Mouse (Mus musculus) cerebellum, adult 18-20 months (tissue): Measurements from ENCODE around the gene Gm20521.
A peak's percentile ranks its signal among the peaks of the same experiment; 100 is the strongest.

ENCODE experiments used
- DNase-seq, 2 experiments: peaks; one replicate each; pipeline ENCODE4 v3.0.0; 2021

Gene Gm20521

GRCm38 (mm10) chr14:54883154-54884021 is at the start of gene Gm20521, which contains the start of gene Bcl2l2:
Gene Gm20521 (plus strand): TSS chr14:54883441.
Gene Bcl2l2 (plus strand): TSS chr14:54883377.
- DNase-seq: peak; percentile 83 to 87

GRCm38 (mm10) chr14:54843461-54843860 is 39.8 kb upstream of the Gm20521 start:
- DNase-seq: peak in 1 of 2 experiments; percentile 38

DNA sequence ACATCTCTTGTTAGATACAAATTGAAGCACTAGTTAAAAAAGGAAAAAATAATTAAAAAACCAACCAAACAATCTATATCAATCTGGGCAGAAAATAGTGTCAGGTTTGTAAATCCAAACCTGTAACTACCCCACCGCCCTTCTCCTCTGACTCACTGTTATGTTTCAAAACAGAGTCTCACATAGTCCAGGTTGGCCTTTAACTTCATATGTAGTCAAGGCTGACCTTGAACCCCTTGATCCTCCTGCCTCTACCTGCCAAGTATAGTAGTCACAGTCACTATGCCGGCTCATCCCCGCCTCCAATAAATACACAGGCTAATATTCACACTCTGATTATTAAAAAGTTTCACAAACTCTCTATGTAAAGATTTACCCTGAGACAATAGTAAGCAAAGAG is 27.5 kb upstream of the Gm20521 start:
- DNase-seq: no peak

DNA sequence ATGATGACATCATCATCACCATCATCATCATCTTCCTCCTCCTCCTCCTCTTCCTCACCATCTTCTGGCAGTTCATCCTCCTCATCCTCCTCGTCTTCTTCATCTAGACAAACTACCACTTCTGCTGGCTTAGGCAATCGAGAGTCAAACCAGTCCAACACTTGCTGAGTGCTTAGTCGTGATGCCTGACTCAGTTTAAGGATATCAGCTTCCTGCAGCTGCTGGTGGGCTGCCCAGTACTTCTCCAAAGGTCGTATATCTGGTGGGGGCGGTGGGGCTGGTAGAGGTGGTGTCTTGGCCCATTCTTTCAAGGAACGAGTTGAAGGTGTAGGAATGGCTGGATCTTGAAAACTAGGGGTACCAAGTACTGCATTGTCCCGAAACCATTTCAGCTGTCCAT is 26.5 kb upstream of the Gm20521 start:
- DNase-seq: no peak

DNA sequence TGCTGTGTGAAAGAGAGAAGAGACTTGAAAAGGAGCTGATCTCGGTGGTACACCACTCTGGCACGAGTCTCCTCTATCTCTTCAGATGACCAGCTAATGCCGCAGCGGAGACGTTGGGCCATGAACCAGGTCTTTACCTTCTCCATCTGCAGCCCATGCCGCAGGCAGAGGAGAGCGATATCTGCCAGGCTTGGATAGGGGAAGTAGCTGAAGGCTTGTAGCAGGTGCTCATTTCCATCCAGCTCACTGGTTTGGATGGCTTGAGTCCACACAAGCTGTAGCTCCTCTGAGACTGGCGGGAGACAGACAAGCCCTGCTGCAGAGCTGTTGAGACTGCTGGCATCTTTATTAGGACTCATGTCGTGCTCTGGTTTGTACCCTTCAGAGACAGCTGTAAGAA is 25.4 kb upstream of the Gm20521 start:
- DNase-seq: peak; percentile 64 to 79

- peak; percentile 83 to 84 for DNase-seq
Observed at GRCm38 (mm10) chr14:54860511-54860910, 22.7 kb upstream of the Gm20521 start.

- peak; percentile 92 to 97 for DNase-seq
Observed at GRCm38 (mm10) chr14:54863501-54864312, 19.5 kb upstream of the Gm20521 start.

- peak in 1 of 2 experiments; percentile 21 for DNase-seq
Observed at GRCm38 (mm10) chr14:54864313-54865036, 18.8 kb upstream of the Gm20521 start.

GRCm38 (mm10) chr14:54865626-54866025 is 17.6 kb upstream of the Gm20521 start:
- no peak for DNase-seq

- no peak for DNase-seq
Observed at GRCm38 (mm10) chr14:54866268-54866667, 17.0 kb upstream of the Gm20521 start.

GRCm38 (mm10) chr14:54866936-54867335 is 16.3 kb upstream of the Gm20521 start:
- peak in 1 of 2 experiments; percentile 28 for DNase-seq

- DNase-seq: no peak
Observed at GRCm38 (mm10) chr14:54868026-54868425, 15.2 kb upstream of the Gm20521 start.

DNA sequence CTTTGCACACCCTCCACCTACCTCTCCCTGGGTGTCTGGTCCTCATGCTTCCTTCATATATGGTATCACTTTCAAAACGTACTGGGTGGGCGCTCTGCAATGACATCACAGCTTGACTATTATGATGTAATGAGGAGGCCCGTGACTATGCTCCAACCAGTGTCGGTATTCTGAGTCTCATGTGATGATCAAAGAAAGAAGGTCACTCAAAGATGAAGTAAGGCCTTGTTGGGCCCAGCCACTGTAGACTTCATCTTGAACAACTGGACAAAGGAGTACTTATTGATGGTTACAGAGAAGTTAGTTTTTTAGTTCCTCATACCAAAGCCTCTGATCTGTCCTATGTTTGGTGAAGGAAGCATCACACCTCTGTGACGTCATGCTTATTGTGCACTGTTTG is 12.4 kb upstream of the Gm20521 start, which contains the start of gene Homez:
Homez (minus strand) TSS at position 101 of the 400 bp plus-strand sequence.
- no peak for DNase-seq

DNA sequence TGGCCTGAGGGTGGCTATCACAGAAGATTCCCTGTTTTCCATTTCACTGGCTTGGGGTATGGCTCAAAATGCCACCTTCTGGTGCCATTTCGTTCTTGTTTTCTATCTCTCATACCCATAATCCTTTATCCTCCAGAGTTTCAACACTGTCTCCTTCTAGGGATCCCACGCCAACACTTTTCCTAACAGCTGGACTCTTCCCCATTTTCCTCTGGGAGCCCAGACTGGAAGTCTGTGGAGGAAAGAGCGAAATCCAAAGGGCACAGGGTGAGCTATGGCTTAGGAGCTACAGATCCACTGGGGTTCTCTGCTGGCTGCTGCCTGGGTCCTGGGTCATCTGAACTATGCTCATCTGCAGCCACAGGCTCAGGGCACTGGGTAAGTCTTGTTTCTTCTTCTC is 9.1 kb upstream of the Gm20521 start:
- no peak for DNase-seq

- no peak for DNase-seq
Observed at GRCm38 (mm10) chr14:54875844-54876538, 7.2 kb upstream of the Gm20521 start.

GRCm38 (mm10) chr14:54876539-54877047 is 6.6 kb upstream of the Gm20521 start:
- DNase-seq: peak; percentile 93 to 98

- DNase-seq: peak; percentile 77 to 81
Observed at GRCm38 (mm10) chr14:54877048-54877715, 6.1 kb upstream of the Gm20521 start, which contains the start of gene Ppp1r3e. Gene Ppp1r3e (minus strand): TSS chr14:54877550.

- DNase-seq: no peak
Observed at GRCm38 (mm10) chr14:54884022-54884712, 926 bp downstream of the Gm20521 start.

GRCm38 (mm10) chr14:54885309-54885708 is 2.1 kb downstream of the Gm20521 start:
- no peak for DNase-seq

DNA sequence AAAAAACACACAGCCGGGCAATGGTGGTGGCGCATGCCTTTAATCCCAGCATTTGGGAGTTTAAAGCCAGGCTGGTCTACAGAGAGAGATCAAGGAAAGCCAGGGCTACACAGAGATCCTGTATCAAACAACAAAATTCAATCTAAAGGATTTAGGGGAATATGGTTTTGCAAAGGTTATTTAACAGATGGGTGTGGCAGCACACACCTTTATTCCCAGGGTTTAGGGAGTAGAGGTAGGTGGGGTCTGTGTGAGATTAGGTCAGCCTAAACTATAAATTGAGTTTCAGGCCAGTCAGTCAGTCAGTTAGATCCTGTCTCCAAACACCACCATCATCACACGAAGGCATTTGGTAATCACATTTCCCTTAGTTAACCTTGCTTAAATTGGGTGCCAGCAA is 9.0 kb downstream of the Gm20521 start, which contains the start of gene Pabpn1:
Pabpn1 (plus strand) TSS at position 301 of the 400 bp plus-strand sequence.
- DNase-seq: no peak
